Mouse (Mus musculus) liver, embryonic 11.5 days (tissue): ENCODE measurements around the gene Fbln5. TPM values are rescaled to one million over a fixed set of nuclear protein-coding genes. Genes with fewer than 3 reads are reported as not detected.

Experiments
- ATAC-seq: fragments of 200-750 bp; cut with Nextera tagmentation; replicated peaks from 2 replicates; pipeline ENCODE4 v1.8.0; 2017; ENCODE audit warnings: moderate number of reproducible peaks, mild to moderate bottlenecking, moderate TSS enrichment, moderate library complexity; ENCODE audit not compliant: low FRiP score
- DNase-seq: peaks from one replicate; pipeline ENCODE4 v3.0.0-alpha.2; 2017; ENCODE audit warnings: low spot score
- H3K27ac ChIP-seq: fragments of 300-500 bp; sonication (generic); 2 replicates; pipeline ENCODE4 v1.5.1; 2014; ENCODE audit warnings: mild to moderate bottlenecking, low read depth, low read length, control low read depth
- H3K27me3 ChIP-seq: fragments of 300-500 bp; sonication (generic); replicated peaks from 2 replicates; pipeline ENCODE4 v1.6.1; 2014; ENCODE audit warnings: low read length, mixed read lengths; ENCODE audit not compliant: control insufficient read depth, insufficient read depth
- H3K36me3 ChIP-seq: fragments of 300-500 bp; sonication (generic); 2 replicates; pipeline ENCODE4 v1.6.1; 2014; ENCODE audit warnings: mild to moderate bottlenecking, low read length, moderate library complexity, mixed read lengths; ENCODE audit not compliant: control insufficient read depth, insufficient read depth
- H3K4me1 ChIP-seq: fragments of 300-500 bp; sonication (generic); replicated peaks from 2 replicates; pipeline ENCODE4 v1.6.1; 2014; ENCODE audit warnings: low read length, mixed read lengths; ENCODE audit not compliant: control insufficient read depth, insufficient read depth
- H3K4me2 ChIP-seq: fragments of 300-500 bp; sonication (generic); 2 replicates; pipeline ENCODE4 v1.6.1; 2014; ENCODE audit warnings: mild to moderate bottlenecking, control low read depth, moderate library complexity
- H3K4me3 ChIP-seq: fragments of 300-500 bp; sonication (generic); 2 replicates; pipeline ENCODE4 v1.5.1; 2014; ENCODE audit warnings: low read depth, low read length, control low read depth
- H3K9ac ChIP-seq: fragments of 300-500 bp; sonication (generic); 2 replicates; pipeline ENCODE4 v1.6.1; 2014; ENCODE audit warnings: low read depth, low read length, control low read depth
- H3K9me3 ChIP-seq: fragments of 300-500 bp; sonication (generic); 2 replicates; pipeline ENCODE4 v1.6.1; 2016; ENCODE audit warnings: low read length, inconsistent platforms, mixed read lengths; ENCODE audit not compliant: control insufficient read depth
- WGBS: fragments of 180-500 bp; shearing (Covaris S2); extraction: QIAGEN DNeasy Blood & Tissue Kit; methylation state at CpG from one replicate; pipeline ENCODE4 v1.1.7; 2014; 5-methylcytosine and 5-hydroxymethylcytosine counted together
- polyA plus RNA-seq: library from polyadenylated mRNA; unstranded; fragments of >200 nt; fragmentation: Nextera tagmentation; extraction: Ambion mirVana; gene quantifications from 2 replicates; pipeline ENCODE4 v1.2.1, GENCODE M21; 2014

Fbln5 gene
- polyA plus RNA-seq, 1 experiment from 2014 or later = 4.4 TPM

GRCm38 (mm10) chr12:101776383-101776782 is 42.5 kb downstream of the Fbln5 start:
- H3K9me3 ChIP-seq = no peaks in the 10 kb centered on the region
- H3K36me3 ChIP-seq = no peaks in the 10 kb centered on the region
- no peak overlapping the region for H3K27ac ChIP-seq
- H3K4me1 ChIP-seq = no peaks in the 10 kb centered on the region
- no peak overlapping the region for H3K4me3 ChIP-seq
- DNase-seq (no peak), ATAC-seq (no peak)
- H3K4me2 ChIP-seq = no peak overlapping the region
- no peak overlapping the region for H3K9ac ChIP-seq
- no peaks in the 10 kb centered on the region for H3K27me3 ChIP-seq
- 88% methylated on average over 5 of the region's 5 CpGs for WGBS

- 72% methylated on average over 4 of the region's 4 CpGs for WGBS
- H3K9me3 ChIP-seq = no peaks in the 10 kb centered on the region
- ATAC-seq (no peak), DNase-seq (no peak)
- no peaks in the 10 kb centered on the region for H3K27me3 ChIP-seq
- H3K27ac ChIP-seq = no peak overlapping the region
- no peaks in the 10 kb centered on the region for H3K4me1 ChIP-seq
- H3K4me3 ChIP-seq = no peak overlapping the region
- no peaks in the 10 kb centered on the region for H3K36me3 ChIP-seq
- H3K9ac ChIP-seq = no peak overlapping the region
- H3K4me2 ChIP-seq = no peak overlapping the region
Measured at GRCm38 (mm10) chr12:101774116-101774515, 44.7 kb downstream of the Fbln5 start.

GRCm38 (mm10) chr12:101772962-101773361 is 45.9 kb downstream of the Fbln5 start:
- no peak for ATAC-seq

GRCm38 (mm10) chr12:101770283-101771015 is 48.4 kb downstream of the Fbln5 start:
- Histone ChIP-seq H3K9ac (no peak overlapping the region), H3K4me3 (no peak overlapping the region), H3K9me3 (no peaks in the 10 kb centered on the region), H3K4me2 (no peak overlapping the region), H3K27ac (no peak overlapping the region), H3K4me1 (0 out of 2 replicates have a peak, but pooled peaks cover 2% of the 10 kb centered on the region), H3K27me3 (no peaks in the 10 kb centered on the region), H3K36me3 (no peaks in the 10 kb centered on the region)
- ATAC-seq (no peak), DNase-seq (no peak)
- 79% methylated on average over 5 of the region's 5 CpGs for WGBS

More at GRCm38 (mm10) chr12:101772962-101773361, 45.9 kb downstream of the Fbln5 start:
- Histone ChIP-seq H3K9ac (no peak overlapping the region), H3K4me1 (no peaks in the 10 kb centered on the region), H3K27ac (no peak overlapping the region), H3K27me3 (no peaks in the 10 kb centered on the region), H3K4me3 (no peak overlapping the region), H3K4me2 (no peak overlapping the region), H3K36me3 (no peaks in the 10 kb centered on the region), H3K9me3 (no peaks in the 10 kb centered on the region)
- DNase-seq = no peak
- 48% methylated on average over 3 of the region's 3 CpGs for WGBS

GRCm38 (mm10) chr12:101767306-101768053 is 51.4 kb downstream of the Fbln5 start:
- Histone ChIP-seq H3K4me2 (no peak overlapping the region), H3K9me3 (no peaks in the 10 kb centered on the region), H3K27me3 (no peaks in the 10 kb centered on the region), H3K36me3 (no peaks in the 10 kb centered on the region), H3K9ac (no peak overlapping the region), H3K4me3 (no peak overlapping the region), H3K4me1 (0 out of 2 replicates have a peak, but pooled peaks cover 2% of the 10 kb centered on the region), H3K27ac (no peak overlapping the region)
- no peak for DNase-seq
- 0 out of 2 replicates have a peak, but pooled peaks have one; percentile 31 for ATAC-seq
- WGBS = 46% methylated on average over 9 of the region's 9 CpGs

- Histone ChIP-seq H3K9me3 (no peaks in the 10 kb centered on the region), H3K9ac (no peak overlapping the region), H3K4me1 (0 out of 2 replicates have a peak, but pooled peaks cover 2% of the 10 kb centered on the region), H3K4me3 (no peak overlapping the region), H3K36me3 (no peaks in the 10 kb centered on the region), H3K27me3 (no peaks in the 10 kb centered on the region), H3K4me2 (no peak overlapping the region), H3K27ac (no peak overlapping the region)
- WGBS = 69% methylated on average over 3 of the region's 3 CpGs
- ATAC-seq = no peak
- DNase-seq = no peak
Measured at GRCm38 (mm10) chr12:101766228-101766852, 52.5 kb downstream of the Fbln5 start.

GRCm38 (mm10) chr12:101764870-101765269 is 54.0 kb downstream of the Fbln5 start:
- Histone ChIP-seq H3K27ac (no peak overlapping the region), H3K27me3 (no peaks in the 10 kb centered on the region), H3K9me3 (no peaks in the 10 kb centered on the region), H3K4me1 (0 out of 2 replicates have a peak, but pooled peaks cover 2% of the 10 kb centered on the region), H3K36me3 (no peaks in the 10 kb centered on the region), H3K4me2 (no peak overlapping the region), H3K9ac (no peak overlapping the region), H3K4me3 (no peak overlapping the region)
- WGBS = 69% methylated on average over 5 of the region's 5 CpGs
- ATAC-seq (no peak), DNase-seq (no peak)

GRCm38 (mm10) chr12:101763065-101763464 is 55.8 kb downstream of the Fbln5 start:
- H3K4me1 ChIP-seq = 0 out of 2 replicates have a peak, but pooled peaks cover 2% of the 10 kb centered on the region
- H3K9ac ChIP-seq = no peak overlapping the region
- whole genome bisulfite sequencing = 73% methylated on average over 3 of the region's 3 CpGs
- no peak overlapping the region for H3K4me2 ChIP-seq
- H3K27ac ChIP-seq = no peak overlapping the region
- no peaks in the 10 kb centered on the region for H3K9me3 ChIP-seq
- no peak overlapping the region for H3K4me3 ChIP-seq
- ATAC-seq = no peak
- H3K27me3 ChIP-seq = no peaks in the 10 kb centered on the region
- H3K36me3 ChIP-seq = no peaks in the 10 kb centered on the region
- DNase-seq = no peak
